Mouse (Mus musculus) heart, adult 18-20 months (tissue): Measurements from ENCODE around the gene Uqcc2. TPM values are rescaled to one million over a fixed set of nuclear protein-coding genes. Genes with fewer than 3 reads are reported as not detected.

Source experiments
- DNase-seq, 2 experiments: peaks; one replicate each; pipeline ENCODE4 v3.0.0; 2021 to 2022; ENCODE audit warnings: mixed read lengths in 1 of 2
- long read RNA-seq, 2 experiments: library from polyadenylated mRNA; stranded (forward); transcript quantifications; one replicate each; pipeline ENCODE4 v2.0.0; 2021
- total RNA-seq, 2 experiments: library from RNA; stranded (reverse); gene quantifications; 2 replicates each; pipeline ENCODE4 v1.2.3; 2021

Gene Uqcc2
- 100 to 1,000 TPM; 307 to 322 TPM for total RNA-seq
- long read RNA-seq, experiment 1, transcript Uqcc2-201 (4 exons, 500 nt), result major isoform, 187 of 188 reads
- long read RNA-seq, experiment 1, partial matches to known transcripts, result 1 of 188 reads
- long read RNA-seq, experiment 1, other reads (novel, unspliced or antisense), result 0 of 188 reads
- long read RNA-seq, experiment 2, transcript Uqcc2-201 (4 exons, 500 nt), result major isoform, 154 of 159 reads
- long read RNA-seq, experiment 2, partial matches to known transcripts, result 4 of 159 reads
- long read RNA-seq, experiment 2, other reads (novel, unspliced or antisense), result 1 of 159 reads

DNA sequence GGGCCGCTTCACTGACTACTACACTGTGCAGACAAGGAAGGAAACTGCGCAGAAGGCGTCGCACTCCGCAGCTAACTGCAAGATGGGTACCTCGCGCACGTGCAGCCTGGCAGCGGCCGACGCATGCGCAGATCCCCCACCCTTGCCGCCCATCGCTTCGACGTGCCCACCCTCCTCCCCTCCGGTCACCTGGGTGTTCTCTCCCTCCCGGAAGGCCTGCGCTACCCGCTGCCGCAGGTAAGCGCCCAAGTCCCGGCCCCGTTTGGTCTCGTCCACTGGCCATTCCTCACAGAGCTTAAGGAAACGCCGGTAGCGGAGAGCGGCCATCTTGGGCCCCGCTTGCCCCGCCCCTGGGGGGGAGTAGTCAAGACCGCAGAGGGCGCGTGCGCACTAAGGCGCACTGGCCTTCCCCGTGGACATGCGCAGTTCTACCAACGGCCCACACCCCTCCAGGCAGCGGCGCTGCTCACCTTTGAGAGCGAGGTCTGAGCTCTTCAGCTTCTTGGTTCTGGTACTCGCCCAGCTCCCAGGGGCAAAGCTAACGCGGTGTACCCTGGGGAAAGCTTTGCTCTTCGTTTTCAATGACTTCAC is at the start of gene Uqcc2:
TSS of gene Uqcc2 (minus strand) at position 366 of the 591 bp plus-strand sequence.
- peak; percentile 98 for DNase-seq

DNA sequence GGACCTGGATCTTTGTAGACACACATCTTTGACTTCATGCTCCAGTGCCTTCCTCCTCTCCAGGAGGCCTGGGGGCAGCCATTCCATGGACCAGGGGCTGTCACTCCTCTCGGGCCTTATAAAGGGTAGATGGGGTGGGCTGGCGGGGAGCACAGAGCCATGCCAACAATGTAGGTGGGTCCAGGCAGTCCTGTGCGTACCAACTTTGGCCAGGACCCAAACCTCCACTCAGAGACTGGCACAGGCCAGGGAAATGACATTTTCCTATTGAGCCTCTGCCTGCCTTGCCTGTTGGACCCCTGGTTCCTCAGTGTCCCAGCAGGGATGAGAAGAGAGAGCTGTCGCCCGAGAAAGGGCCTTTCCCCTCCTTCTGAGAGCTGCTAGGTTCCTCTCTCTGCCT is 48.7 kb upstream of the Uqcc2 start:
- DNase-seq, result no peak

DNA sequence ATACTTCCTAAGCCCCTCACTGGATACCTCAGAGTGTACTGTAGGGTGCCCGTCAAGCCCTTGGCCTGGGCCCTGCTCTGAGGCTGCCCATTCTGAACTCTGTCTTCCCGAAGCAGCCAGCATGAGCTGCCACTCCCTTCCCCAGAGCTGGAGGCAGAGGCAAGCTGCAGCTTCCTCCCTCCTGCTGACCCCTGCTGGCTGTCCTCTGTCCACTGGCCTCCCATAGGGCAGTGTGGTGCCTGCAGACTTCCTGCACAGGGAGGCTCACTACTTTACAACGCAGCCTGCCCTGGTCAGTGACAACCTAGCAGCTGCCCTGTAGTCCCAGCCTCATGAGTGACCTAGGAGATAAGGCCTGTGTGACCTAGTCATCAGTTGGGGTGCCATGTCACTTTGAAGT is 48.0 kb upstream of the Uqcc2 start:
- peak; percentile 51 to 59 for DNase-seq

DNA sequence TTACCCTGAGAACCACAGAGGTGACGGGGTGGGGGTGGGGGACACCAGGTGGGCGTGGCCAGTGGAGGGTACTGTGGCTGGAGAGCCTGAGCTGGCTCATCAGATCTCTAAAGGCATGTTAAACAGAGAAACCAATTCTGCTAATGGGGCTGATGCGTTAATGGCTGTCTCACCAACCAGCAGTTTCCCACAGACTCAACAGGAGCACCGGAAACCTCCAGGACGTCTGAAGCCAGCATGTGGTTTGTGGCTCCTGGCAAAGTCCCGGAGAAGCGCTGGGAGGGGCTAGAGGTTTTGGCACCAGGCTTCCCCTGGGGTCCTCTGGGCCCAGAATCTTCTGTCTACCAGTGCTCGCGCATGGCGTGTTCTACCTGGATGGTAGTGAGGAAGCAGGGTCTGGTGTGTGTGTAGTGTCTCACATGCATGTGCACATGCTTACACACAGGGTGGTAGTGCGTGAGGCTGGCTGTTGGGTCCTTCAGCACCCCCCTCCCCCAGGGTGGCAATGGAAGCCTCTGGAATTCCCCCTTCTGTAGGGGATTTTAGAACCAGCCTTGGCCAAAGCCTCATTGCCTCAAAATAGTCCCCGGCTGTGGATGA is 46.1 kb upstream of the Uqcc2 start:
- DNase-seq, result no peak

DNA sequence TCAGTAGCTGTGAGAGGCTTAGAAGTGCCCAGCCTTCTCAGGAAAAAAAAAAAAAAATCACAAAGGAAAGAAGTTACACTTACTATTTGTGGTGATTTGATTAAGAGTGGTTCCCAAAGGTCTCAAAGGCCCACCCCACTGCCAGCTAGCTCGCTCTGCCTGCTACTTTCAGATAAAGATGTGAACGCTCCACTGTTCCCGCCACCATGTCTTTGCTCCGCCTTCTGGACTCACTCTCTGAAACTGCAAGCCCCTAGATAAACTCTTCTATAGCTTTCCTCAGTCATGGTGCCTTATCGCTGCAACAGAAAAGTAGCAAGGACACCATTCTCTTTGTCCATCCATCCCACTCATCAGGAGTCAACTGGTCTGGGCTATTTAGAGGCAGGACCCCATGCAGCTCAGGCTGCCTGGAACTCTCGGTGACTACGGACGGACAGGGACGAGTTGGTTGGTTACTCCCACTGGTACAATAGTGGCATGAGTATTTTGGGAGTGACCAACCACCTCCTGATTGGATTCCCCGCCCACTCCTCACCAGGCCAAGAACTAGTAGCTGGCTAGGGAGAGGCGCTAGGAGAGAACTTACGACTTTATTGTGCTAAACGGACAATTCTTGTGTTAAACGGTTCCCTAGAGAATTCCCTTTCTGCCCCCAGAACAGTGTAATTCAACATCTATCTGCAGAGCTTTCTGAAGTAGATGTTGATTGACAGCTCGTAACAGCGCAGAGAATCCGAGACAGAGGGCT is 44.9 kb upstream of the Uqcc2 start:
- DNase-seq, result no peak

DNA sequence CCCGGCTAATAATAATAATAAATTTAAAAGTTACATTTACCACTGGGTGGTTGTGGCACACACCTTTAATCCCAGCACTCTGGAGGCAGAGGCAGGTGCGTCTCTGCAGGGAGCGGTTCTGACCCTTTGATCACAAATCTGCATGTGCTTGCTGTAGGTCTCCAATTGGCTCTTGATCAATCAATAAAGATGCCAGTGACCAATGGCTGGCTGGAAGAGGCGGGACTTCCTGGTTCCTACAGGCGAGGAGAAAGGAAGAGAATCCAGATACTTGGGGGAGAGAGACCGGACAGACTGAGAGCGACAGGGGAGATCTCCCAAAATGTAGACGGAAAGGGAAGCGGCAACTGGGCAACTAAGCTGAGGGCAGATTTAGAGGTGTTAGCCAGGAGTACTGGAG is 44.3 kb upstream of the Uqcc2 start:
- DNase-seq, result peak in 1 of 2 experiments; percentile 53

DNA sequence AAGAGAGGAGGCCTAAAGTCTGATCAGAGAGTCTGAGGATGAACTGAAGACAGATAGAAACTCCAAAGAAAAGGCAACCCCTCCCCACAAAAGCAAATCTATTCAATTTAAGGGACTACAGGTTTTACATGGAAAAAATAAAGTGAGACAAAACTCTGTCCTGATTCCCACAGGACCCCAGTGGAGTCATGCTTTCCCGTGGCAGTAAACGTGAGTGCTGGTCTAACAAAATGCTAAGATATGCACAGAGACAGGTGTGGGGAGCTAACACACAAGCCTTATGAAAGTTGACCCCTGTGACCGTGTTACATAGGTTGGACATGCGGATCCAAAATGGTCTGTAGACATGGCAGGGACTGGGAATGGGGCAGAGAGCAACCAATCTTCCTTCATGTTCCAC is 43.0 kb upstream of the Uqcc2 start:
- no peak for DNase-seq

DNA sequence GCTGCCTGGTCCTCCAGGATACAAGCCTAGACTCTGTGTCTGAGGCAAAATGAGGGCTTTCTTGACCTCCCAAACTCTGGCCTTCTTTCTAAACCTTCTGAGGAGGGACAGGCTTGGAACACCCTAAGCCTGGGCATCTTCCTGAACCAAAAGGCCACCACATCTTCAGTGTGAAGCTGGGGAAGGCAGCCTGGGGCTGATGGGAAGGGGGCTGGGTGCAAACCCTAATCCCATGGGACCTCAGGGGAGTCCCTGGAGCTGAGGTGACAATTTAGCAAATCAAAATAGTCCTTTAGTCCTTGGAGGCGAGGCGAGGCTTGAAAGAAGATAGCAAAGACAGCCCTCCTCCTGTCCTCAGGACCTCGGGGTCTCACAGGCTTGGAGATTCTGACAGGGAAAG is 42.6 kb upstream of the Uqcc2 start:
- DNase-seq, result no peak

DNA sequence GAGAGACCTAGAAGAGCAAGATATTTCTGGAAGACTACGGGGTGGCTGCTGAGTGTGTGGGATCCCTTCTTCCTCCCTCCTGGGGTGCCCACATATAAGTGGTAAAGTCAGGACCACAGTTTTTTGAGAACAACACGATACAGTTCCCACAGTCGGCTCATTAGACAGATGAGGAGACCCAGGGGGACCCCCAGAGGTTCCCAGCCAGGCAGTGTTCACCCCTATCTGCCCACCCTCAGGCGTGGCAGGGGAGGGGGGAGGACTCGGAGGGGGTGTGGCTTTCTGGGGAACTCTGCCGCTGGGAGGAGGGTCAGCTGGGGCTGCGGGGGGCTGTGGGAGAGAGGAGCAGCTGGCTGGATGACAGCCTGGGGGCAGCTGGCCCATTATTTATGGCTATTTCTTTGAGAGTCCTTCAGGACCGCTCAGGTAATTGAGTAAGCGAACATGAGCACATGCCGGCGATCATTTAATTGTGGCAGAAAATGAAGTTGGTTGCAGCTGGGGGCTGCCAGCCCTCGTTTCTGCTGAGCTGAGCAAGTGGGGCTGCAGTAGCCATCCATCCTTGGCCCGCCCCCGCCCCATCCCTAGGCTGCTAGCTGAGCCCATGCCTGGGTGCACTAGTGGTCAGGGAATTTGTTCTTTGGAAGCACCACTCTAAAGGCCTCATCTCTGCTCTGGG is 41.6 kb upstream of the Uqcc2 start:
- DNase-seq, result no peak

DNA sequence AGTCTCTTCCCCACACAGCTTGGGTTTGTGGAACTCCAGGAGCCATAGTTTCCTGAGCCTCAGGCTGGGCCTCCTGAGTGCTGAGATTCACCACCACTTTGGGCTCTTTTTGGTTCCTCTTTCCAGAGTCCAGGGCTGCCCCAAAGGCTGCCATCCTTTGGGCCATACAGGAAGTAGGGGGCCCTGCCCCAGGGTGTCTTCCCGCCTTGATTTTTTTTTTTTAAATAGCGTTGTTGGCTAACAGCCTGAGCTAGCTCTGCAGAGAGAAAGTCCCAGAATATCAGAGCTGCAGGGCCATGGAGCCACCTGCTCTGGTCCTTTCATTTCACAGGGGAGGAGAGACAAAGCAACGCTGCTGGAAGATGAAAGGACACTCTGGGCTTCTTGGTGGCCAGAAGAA is 40.0 kb upstream of the Uqcc2 start:
- peak in 1 of 2 experiments; percentile 41 for DNase-seq

DNA sequence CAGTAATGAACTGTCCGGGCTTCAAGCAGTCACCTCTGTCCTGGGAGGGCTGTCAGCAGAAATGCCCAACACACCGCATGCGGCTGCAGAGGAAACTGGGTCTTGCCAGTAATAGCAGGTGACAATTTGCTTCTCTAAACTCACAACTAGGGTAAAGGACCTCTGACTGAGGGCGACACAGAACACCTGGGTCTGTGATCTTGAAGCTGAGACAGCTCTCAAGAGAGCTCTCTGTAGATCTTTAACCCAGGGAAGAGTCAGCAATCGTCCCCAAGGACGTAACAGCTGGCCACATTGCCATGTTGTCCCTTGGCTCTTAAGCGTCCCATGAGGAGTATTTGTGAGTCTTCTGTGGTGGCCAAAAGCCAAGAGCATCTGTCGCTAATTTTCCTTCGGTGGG is 38.7 kb upstream of the Uqcc2 start:
- DNase-seq, result no peak

DNA sequence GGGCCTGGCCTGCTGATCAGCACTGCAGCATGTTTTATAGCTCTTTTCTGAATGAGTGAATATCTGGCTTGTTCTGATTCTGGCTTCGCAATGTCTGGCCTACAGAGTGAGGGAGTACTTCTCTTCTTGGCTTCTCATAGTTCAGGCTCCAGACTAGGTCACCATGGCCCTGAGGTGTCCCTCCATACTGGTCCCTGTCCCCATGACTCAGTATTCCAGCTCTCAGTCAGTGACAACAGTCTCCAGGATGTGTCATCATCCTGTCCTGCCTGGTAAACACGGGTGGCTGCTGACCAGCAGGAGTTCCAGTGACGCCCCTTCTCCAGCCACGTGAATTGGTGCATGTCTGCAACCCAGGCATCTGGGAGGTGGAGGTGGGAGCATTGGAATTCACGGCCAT is 37.4 kb upstream of the Uqcc2 start:
- no peak for DNase-seq

DNA sequence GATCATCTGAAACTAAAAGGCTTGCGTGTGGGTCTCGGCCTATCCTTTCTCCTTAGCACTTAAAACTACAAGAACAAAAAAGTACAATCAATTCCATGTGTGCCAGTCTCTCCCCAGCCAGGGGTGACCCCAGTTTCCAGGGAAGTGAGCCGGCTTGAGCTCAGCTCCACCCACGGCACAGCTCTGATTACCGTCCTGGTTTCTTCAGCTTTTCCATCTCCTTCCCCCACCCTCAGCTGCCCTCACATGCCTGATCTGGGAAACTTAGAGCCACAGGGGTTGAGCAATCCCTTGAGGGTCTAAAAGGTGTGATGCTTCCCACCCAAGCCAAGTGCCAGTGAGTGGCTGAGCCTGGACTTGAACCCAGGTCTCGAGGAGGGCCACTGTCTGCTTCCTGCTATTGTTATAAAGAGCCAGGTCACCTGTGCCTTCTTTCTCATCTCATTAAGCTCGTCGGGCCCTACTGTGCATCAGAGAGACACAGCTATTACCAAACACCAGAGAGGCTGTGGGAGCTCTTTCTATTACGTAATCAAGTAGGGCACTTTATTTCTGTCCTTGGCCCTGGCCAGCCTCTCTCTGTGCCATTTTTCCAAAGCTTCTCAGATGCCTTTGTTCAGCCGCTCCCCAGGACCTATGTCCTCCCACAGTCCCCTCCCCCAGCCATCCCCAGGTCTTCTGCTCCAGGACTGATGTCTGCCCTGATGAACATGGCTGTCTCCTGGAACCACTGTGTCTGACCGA is 36.4 kb upstream of the Uqcc2 start:
- no peak for DNase-seq

DNA sequence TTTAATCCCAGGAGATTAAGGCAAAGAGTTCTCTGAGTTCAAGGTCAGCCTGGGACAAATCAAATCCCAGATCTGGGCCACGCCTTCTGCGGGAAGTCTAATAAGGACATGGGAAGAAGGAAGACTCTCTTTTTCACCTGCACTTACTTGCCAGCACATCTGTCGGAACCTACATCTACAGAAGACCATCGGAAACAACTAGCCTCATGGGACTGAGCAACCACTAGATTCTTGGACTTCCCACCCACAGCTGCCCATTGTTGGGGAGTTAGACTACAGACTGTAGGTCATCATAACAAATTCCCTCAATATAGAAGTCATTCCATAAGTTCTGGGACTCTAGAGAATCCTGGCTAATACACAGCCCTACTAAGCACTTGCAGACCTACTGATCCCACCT is 34.9 kb upstream of the Uqcc2 start:
- DNase-seq, result no peak

DNA sequence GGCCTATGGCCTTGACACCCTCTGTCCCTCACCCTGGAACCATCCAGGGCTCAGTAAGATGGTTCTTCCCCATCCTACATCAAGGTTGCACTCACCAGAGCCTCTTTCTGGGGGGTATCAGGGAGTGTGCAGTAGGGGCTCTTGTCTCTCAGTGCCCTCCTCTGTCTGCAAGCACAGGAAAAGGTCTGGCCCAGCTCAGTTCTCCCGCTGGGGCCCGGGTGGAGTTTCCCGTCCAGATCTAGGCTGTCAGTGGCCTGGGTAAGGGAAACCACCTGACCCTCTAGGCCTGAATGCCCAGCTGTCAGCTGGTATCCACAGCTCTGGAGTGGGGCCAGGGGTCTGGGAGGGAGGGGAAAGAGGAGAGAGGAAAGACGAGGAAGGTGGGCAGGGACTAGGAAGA is 33.8 kb upstream of the Uqcc2 start, which contains the start of gene Ip6k3:
TSS of gene Ip6k3 (minus strand) at position 251 of the 400 bp plus-strand sequence.
- no peak for DNase-seq

DNA sequence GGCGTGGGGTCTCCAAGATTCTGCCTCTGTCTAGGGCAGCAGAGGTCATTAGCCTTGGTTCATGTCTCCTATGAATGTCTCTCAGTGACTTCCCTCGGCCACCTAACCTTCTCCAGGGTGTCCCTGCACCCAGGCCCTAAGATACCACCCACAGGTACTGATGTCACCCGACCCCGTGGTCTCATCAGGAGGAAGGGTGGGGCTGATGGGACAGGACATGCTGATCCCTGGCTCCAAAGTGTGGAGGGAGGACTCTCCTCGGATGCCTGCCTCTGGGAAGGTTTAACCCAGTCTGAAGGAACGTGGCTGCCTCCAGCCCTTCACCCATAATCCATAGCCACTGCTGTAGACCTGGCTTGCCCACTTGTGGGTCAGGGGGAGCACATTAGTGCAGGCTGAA is 33.2 kb upstream of the Uqcc2 start:
- no peak for DNase-seq

DNA sequence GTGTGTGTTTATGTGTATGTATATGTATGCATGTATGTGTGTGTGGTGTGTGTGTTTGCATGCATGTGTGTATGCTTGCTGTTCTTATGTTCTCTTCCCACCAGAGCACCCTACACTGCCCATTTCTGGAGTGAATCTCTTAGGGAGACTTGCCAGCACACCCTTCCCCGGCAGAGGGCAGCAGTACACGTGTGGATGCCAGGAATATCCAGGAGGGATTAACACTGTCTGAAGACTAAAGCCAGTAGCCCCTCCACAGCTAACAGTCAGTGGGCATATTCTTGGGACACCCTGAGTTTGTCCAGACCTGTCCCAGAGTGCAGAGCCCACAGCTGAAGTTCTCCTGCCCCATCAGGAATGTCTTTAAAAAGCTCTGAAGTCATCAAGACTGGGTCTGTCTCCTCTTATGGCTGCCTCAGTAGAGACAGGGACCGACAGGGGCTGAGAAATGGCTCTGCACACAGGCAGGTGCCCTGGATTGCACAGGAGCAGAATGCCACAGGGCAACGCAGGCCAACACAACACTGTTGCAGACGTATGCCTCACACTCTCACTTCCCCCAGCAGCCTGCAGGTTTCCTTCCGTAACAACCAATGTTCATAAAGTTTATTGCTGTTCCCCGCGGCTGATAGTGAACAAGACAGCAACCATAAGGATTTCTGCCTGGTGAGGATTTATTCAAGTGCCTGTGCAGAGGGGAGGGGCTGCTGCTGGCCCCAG is 31.5 kb upstream of the Uqcc2 start:
- DNase-seq, result peak in 1 of 2 experiments; percentile 67

DNA sequence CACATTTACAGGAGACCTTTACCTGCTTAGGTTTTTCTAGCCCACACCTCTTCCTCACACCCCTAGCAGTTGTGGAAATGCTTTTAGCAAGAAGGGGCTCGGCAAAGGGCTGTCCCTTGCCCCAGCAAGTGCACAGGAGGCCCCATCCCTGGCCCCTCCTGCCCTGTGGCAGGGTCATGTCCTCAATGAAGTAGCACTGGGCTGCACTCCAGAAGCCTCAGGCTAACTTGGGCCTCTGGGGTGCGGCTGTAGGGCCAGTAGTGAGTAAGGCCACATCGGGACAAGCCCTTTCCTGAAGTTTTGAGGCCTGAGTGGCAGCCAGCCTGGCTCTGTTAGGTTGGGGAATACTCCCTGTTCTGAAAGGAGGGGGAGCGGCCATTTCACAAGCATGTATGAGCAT is 27.2 kb upstream of the Uqcc2 start:
- peak; percentile 78 to 85 for DNase-seq

DNA sequence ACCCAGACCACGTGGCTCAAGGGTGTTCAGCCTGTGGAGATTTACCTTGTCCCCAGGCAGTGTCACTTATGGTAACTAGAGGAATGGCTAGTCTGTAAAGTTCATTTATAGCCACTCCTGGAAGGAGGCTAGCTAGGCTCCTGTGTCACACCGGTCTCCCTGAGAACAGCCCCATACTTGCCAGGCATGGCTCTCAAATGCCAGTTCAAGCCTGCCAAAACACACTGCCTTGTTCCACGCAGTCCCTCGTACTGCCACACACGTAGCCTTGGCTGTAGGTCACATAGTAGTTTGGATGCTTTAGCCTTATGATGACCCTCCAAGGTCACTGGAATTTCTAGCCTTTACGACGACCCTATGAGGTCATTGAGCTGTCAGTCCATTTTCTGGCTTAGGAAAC is 25.5 kb upstream of the Uqcc2 start:
- no peak for DNase-seq

DNA sequence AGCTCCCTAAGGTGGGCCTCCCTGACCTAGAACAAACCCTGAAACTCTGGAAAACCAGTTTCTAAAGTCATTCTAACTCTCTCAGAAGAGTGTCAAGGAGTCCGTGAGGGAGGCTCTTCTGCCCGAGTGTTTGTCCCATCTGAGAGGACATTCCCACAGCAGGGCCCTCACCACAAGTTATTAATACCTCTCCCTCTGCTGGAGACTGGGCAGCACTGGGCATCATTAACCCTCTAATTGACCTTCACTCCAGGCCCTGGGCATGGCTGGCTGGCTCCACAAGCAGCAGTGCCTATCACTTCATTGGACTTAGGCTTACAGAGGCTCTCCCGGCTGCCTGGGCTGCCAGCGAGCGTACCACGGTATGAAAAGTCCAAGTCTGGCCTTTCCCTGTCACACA is 24.7 kb upstream of the Uqcc2 start:
- peak in 1 of 2 experiments; percentile 73 for DNase-seq

DNA sequence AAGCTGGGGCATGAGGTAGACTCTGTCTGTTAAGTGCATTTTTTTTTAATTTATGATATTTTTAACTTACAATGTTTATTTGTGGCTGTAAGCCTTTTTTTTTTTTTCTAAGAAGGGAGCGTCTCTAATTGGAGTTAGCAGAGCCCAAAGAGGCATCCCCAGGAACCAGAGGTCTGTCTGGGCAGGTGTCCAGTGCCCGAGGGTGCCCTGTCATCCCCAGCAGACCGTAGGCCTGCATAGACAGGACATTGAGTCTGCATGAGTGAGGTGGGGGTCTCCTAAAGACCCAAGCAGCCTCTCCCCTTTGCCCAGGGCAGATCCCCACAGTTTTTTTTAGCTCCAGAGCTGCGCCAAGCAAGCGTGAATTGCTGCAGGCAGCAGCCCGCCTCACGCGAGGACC is 22.0 kb upstream of the Uqcc2 start:
- DNase-seq, result no peak
